Mouse (Mus musculus): ENCODE data around the gene Kdm2b. TPM values are rescaled to one million over a fixed set of nuclear protein-coding genes. Genes with fewer than 3 reads are reported as not detected.
A peak's percentile ranks its signal among the peaks of the same experiment; 100 is the strongest.

The Kdm2b gene
- polyA plus RNA-seq, 1 experiment = 10.9 TPM

- Histone ChIP-seq H3K36me3 (ENCODE audit: control insufficient read depth, insufficient read depth, low read length) (no peaks in the 10 kb centered on the region), H3K4me1 (ENCODE audit: control insufficient read depth, insufficient read depth, low read length) (no peaks in the 10 kb centered on the region), H3K27me3 (replicated peaks; ENCODE audit: control insufficient read depth, insufficient read depth, low read length) (no peaks in the 10 kb centered on the region), H3K4me3 (ENCODE audit: insufficient read depth, low read depth, low read length) (no peak overlapping the region), H3K27ac (ENCODE audit: insufficient read depth, low read depth, low read length) (no peak overlapping the region)
- TF ChIP-seq CTCF (conservative IDR thresholded peaks at IDR 0.05; ENCODE audit: insufficient read depth, insufficient read length, low read depth, low read length) = no peak
- no peak for TF ChIP-seq POLR2A (IDR thresholded peaks at IDR 0.05; ENCODE audit: low read depth, low read length)
- WGBS = 94% methylated on average over 6 of the region's 6 CpGs
- no peak for DNase-seq
These were observed 87.4 kb downstream of the Kdm2b start for GRCm38 (mm10) chr5:122902228-122902627.

- H3K27ac ChIP-seq (ENCODE audit: insufficient read depth, low read depth, low read length) = no peak overlapping the region
- H3K4me3 ChIP-seq (ENCODE audit: insufficient read depth, low read depth, low read length) = no peak overlapping the region
- WGBS = 50% methylated on average over 3 of the region's 3 CpGs
- no peaks in the 10 kb centered on the region for H3K4me1 ChIP-seq (ENCODE audit: control insufficient read depth, insufficient read depth, low read length)
- TF ChIP-seq POLR2A (IDR thresholded peaks at IDR 0.05; ENCODE audit: low read depth, low read length) (no peak), CTCF (conservative IDR thresholded peaks at IDR 0.05; ENCODE audit: insufficient read depth, insufficient read length, low read depth, low read length) (no peak)
- H3K36me3 ChIP-seq (ENCODE audit: control insufficient read depth, insufficient read depth, low read length) = no peaks in the 10 kb centered on the region
- no peaks in the 10 kb centered on the region for H3K27me3 ChIP-seq (replicated peaks; ENCODE audit: control insufficient read depth, insufficient read depth, low read length)
- no peak for DNase-seq
These were observed 88.0 kb downstream of the Kdm2b start for GRCm38 (mm10) chr5:122901666-122902065.

- Histone ChIP-seq H3K27me3 (replicated peaks; ENCODE audit: control insufficient read depth, insufficient read depth, low read length) (no peaks in the 10 kb centered on the region), H3K36me3 (ENCODE audit: control insufficient read depth, insufficient read depth, low read length) (no peaks in the 10 kb centered on the region), H3K27ac (ENCODE audit: insufficient read depth, low read depth, low read length) (no peak overlapping the region), H3K4me3 (ENCODE audit: insufficient read depth, low read depth, low read length) (no peak overlapping the region), H3K4me1 (ENCODE audit: control insufficient read depth, insufficient read depth, low read length) (no peaks in the 10 kb centered on the region)
- WGBS = 63% methylated on average over 11 of the region's 11 CpGs
- TF ChIP-seq POLR2A (IDR thresholded peaks at IDR 0.05; ENCODE audit: low read depth, low read length) (no peak), CTCF (conservative IDR thresholded peaks at IDR 0.05; ENCODE audit: insufficient read depth, insufficient read length, low read depth, low read length) (no peak)
- DNase-seq = no peak
These were observed 88.4 kb downstream of the Kdm2b start for GRCm38 (mm10) chr5:122901179-122901578.

- no peaks in the 10 kb centered on the region for H3K27me3 ChIP-seq (replicated peaks; ENCODE audit: control insufficient read depth, insufficient read depth, low read length)
- TF ChIP-seq POLR2A (IDR thresholded peaks at IDR 0.05; ENCODE audit: low read depth, low read length) = no peak
- no peak for TF ChIP-seq CTCF (conservative IDR thresholded peaks at IDR 0.05; ENCODE audit: insufficient read depth, insufficient read length, low read depth, low read length)
- no peaks in the 10 kb centered on the region for H3K4me1 ChIP-seq (ENCODE audit: control insufficient read depth, insufficient read depth, low read length)
- no peaks in the 10 kb centered on the region for H3K36me3 ChIP-seq (ENCODE audit: control insufficient read depth, insufficient read depth, low read length)
- no peak overlapping the region for H3K27ac ChIP-seq (ENCODE audit: insufficient read depth, low read depth, low read length)
- WGBS = 5% methylated on average over 33 of the region's 33 CpGs
- peak overlapping the region; percentile 88 for H3K4me3 ChIP-seq (ENCODE audit: insufficient read depth, low read depth, low read length)
- no peak for DNase-seq
These were observed 89.0 kb downstream of the Kdm2b start for GRCm38 (mm10) chr5:122900558-122901171.

DNA sequence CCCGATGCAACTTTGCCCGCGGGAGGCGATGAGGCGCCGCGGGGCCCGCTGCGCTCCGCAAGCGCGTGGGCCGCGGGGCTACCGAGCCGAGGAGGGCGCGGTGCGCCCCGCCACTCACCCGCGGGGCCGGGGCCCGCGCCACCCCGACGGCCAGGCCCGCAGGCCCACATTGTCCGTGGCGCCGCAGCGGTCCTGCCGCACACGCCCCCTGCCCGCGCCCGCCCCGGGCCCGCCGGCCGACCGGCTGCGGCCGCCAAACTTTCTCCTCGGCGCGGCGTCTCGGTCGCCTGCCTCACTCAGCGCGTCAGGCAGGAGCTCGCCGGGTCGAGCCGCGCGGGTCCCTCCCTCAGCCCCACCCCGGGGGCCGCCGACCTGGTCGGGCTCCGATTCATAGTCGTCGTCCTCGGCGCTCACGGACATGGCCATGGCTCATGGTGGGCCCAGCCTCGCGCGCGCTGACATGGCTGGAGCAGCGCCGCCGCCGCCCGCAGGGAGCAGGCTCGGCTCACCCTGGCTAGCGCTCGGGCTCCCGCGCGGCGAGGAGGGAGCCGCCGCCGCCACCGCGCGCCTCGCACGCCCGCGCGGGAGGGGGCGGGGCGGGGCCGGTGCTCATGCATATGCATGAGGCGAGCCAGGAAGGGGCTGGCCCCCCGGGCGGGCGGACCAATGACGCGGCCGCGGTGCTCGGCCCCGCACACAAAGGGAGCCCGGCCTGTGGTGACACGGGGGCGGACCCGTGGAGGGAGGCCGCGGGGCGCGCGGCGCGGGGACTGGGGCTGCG is 89.7 kb downstream of the Kdm2b start:
- 1% methylated on average over 115 of the region's 120 CpGs for WGBS

GRCm38 (mm10) chr5:122898963-122899776 is 90.5 kb downstream of the Kdm2b start:
- Histone ChIP-seq H3K4me1 (ENCODE audit: control insufficient read depth, insufficient read depth, low read length) (no peaks in the 10 kb centered on the region), H3K27ac (ENCODE audit: insufficient read depth, low read depth, low read length) (no peak overlapping the region), H3K4me3 (ENCODE audit: insufficient read depth, low read depth, low read length) (peak overlapping the region; percentile 88), H3K27me3 (replicated peaks; ENCODE audit: control insufficient read depth, insufficient read depth, low read length) (no peaks in the 10 kb centered on the region), H3K36me3 (ENCODE audit: control insufficient read depth, insufficient read depth, low read length) (no peaks in the 10 kb centered on the region)
- WGBS = 3% methylated on average over 45 of the region's 45 CpGs
- TF ChIP-seq CTCF (conservative IDR thresholded peaks at IDR 0.05; ENCODE audit: insufficient read depth, insufficient read length, low read depth, low read length) (no peak), POLR2A (IDR thresholded peaks at IDR 0.05; ENCODE audit: low read depth, low read length) (no peak)
- no peak for DNase-seq

More for the DNA sequence above, 89.7 kb downstream of the Kdm2b start:
- Histone ChIP-seq H3K4me3 (ENCODE audit: insufficient read depth, low read depth, low read length) (peak overlapping the region; percentile 88), H3K27ac (ENCODE audit: insufficient read depth, low read depth, low read length) (peak overlapping the region; percentile 31; the same call in 1 of the 2 replicates), H3K36me3 (ENCODE audit: control insufficient read depth, insufficient read depth, low read length) (no peaks in the 10 kb centered on the region), H3K4me1 (ENCODE audit: control insufficient read depth, insufficient read depth, low read length) (no peaks in the 10 kb centered on the region), H3K27me3 (replicated peaks; ENCODE audit: control insufficient read depth, insufficient read depth, low read length) (no peaks in the 10 kb centered on the region)
- TF ChIP-seq CTCF (conservative IDR thresholded peaks at IDR 0.05; ENCODE audit: insufficient read depth, insufficient read length, low read depth, low read length) (no peak), POLR2A (IDR thresholded peaks at IDR 0.05; ENCODE audit: low read depth, low read length) (no peak)
- DNase-seq = peak; percentile 94
